Mouse (Mus musculus) G1E (cell line): ENCODE data around the gene Nat8f5. TPM values are rescaled to one million over a fixed set of nuclear protein-coding genes. Genes with fewer than 3 reads are reported as not detected.

Source experiments
- ATAC-seq: 2 replicates; pipeline ENCODE4 v1.8.0; 2016; ENCODE audit warnings: mild to moderate bottlenecking; ENCODE audit not compliant: insufficient number of reproducible peaks, poor library complexity, low FRiP score, severe bottlenecking; ENCODE audit errors: extremely low read depth
- DNase-seq: peaks from one replicate; pipeline ENCODE4 v3.0.0; 2012; ENCODE audit warnings: low spot score
- H3K27me3 ChIP-seq: 2 replicates; pipeline ENCODE4 v1.6.1; 2012; ENCODE audit warnings: mild to moderate bottlenecking, low read length, inconsistent platforms; ENCODE audit not compliant: insufficient read depth
- H3K36me3 ChIP-seq: replicated peaks from 2 replicates; pipeline ENCODE3; 2012; ENCODE audit warnings: mild to moderate bottlenecking, inconsistent platforms
- H3K4me1 ChIP-seq: 2 replicates; pipeline ENCODE4 v1.6.1; 2012; ENCODE audit warnings: low read depth, low read length, inconsistent platforms, mixed read lengths; ENCODE audit not compliant: insufficient read depth
- H3K4me3 ChIP-seq: 2 replicates; pipeline ENCODE4 v1.5.1; 2012; ENCODE audit warnings: low read depth, mild to moderate bottlenecking, inconsistent platforms, low read length, moderate library complexity, mixed read lengths
- H3K9me3 ChIP-seq: replicated peaks from 2 replicates; pipeline ENCODE4 v1.6.1; 2012; ENCODE audit warnings: inconsistent platforms
- CTCF ChIP-seq: IDR thresholded peaks from 2 replicates; pipeline ENCODE4 v1.5.1; 2012; ENCODE audit warnings: low read depth, low read length, inconsistent platforms, mixed read lengths
- GATA1 ChIP-seq: IDR thresholded peaks from 2 replicates; pipeline ENCODE4 v1.6.1; 2012; ENCODE audit warnings: borderline replicate concordance, low read length, inconsistent platforms, mixed read lengths
- GATA2 ChIP-seq: IDR thresholded peaks from 2 replicates; pipeline ENCODE4 v1.6.1; 2012; ENCODE audit warnings: low read depth, low read length, inconsistent platforms, borderline replicate concordance
- POLR2AphosphoS5 ChIP-seq: IDR thresholded peaks from 2 replicates; pipeline ENCODE4 v1.6.1; 2012; ENCODE audit warnings: low read depth, low read length, inconsistent platforms; ENCODE audit not compliant: insufficient replicate concordance
- TAL1 ChIP-seq: conservative IDR thresholded peaks from 2 replicates; pipeline ENCODE4 v1.6.1; 2012; ENCODE audit warnings: low read depth, low read length, inconsistent platforms, mixed read lengths
- polyA plus RNA-seq: library from polyadenylated mRNA; stranded (reverse); fragments of >175 nt; gene quantifications from 2 replicates; pipeline ENCODE4 v1.2.3, GENCODE M21; 2012
- total RNA-seq, 2 experiments: library from RNA; stranded (forward) in 1 of 2; stranded (reverse) in 1 of 2; fragments of 200-1000 nt in 1 of 2; fragments of >200 nt in 1 of 2; fragmentation: Nextera tagmentation in 1 of 2; gene quantifications; 2 replicates each; pipeline ENCODE4 v1.2.3; 2014 to 2017

The Nat8f5 gene
- total and polyA plus RNA-seq, 3 experiments: not detected

DNA sequence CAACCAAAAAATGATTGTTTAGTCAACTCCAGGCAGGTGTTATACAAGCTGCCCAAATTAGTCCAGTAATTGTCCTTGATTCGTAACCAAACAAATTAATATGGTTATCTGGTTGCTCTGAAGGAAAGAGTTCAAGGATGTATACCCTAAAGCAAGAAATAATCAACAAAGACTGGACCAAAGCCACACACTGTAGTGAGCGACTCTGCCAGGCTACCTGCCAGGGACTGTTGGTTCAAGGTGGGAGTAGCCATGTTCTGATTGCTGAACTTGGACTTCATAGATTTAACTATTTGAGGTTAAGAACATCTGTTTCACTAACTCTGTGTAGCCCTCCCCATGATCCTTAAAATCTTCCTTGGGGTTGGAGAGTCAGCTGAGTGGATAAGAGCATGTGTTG is 42.4 kb upstream of the Nat8f5 start:
- Histone ChIP-seq H3K4me3 (no peak overlapping the region), H3K27me3 (peaks cover 6% of the 10 kb centered on the region), H3K4me1 (no peaks in the 10 kb centered on the region), H3K36me3 (no peaks in the 10 kb centered on the region), H3K9me3 (no peaks in the 10 kb centered on the region)
- no peak for DNase-seq
- TF ChIP-seq GATA1 (no peak), POLR2AphosphoS5 (no peak), TAL1 (no peak), GATA2 (no peak), CTCF (no peak)
- ATAC-seq: no peak

DNA sequence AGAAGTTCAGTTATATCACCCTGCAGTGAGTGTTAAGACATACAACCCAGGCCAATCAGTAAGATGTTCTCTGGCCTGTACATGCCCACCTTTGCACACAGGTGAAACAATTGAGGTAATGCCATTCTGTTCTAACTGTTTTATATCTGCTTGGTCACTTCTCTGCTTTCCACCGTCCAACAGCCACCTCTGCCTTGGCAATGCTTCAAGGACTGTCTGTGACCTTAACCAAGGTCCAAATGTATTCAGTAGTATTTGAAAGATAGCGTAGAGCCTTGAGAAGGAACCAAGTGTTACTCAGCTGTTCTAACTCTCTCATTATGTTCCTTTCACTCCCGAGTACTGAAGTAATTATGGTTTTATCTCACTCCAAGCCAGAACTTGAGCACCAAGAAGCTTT is 41.8 kb upstream of the Nat8f5 start:
- Histone ChIP-seq H3K27me3 (peaks cover 6% of the 10 kb centered on the region), H3K4me3 (no peak overlapping the region), H3K4me1 (no peaks in the 10 kb centered on the region), H3K9me3 (no peaks in the 10 kb centered on the region), H3K36me3 (no peaks in the 10 kb centered on the region)
- TF ChIP-seq GATA1 (no peak), POLR2AphosphoS5 (no peak), TAL1 (no peak), GATA2 (no peak), CTCF (no peak)
- ATAC-seq (no peak), DNase-seq (no peak)

DNA sequence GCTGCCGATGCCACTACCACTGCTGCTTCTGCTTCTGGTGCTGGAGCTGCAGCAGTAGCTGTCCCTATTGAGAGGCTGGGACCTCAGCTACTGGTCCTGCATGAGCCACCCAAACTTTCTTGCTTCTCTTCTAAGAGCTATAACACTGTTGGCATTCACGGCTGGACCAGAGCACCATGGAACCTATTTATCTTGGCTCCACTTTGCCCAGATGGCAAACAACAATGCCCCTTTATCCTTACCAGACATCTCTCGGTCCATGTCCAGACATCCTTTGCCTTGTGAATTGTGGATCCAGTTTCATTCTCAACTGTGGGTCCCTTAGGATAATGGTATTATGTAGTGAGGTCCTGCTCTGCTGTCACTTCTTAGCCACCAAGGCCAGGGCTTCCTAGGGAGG is 40.5 kb upstream of the Nat8f5 start:
- no peaks in the 10 kb centered on the region for H3K36me3 ChIP-seq
- H3K9me3 ChIP-seq: no peaks in the 10 kb centered on the region
- ATAC-seq (no peak), DNase-seq (no peak)
- no peaks in the 10 kb centered on the region for H3K4me1 ChIP-seq
- H3K27me3 ChIP-seq: peaks cover 6% of the 10 kb centered on the region
- H3K4me3 ChIP-seq: no peak overlapping the region
- TF ChIP-seq GATA1 (no peak), TAL1 (no peak), POLR2AphosphoS5 (no peak), GATA2 (no peak), CTCF (no peak)

DNA sequence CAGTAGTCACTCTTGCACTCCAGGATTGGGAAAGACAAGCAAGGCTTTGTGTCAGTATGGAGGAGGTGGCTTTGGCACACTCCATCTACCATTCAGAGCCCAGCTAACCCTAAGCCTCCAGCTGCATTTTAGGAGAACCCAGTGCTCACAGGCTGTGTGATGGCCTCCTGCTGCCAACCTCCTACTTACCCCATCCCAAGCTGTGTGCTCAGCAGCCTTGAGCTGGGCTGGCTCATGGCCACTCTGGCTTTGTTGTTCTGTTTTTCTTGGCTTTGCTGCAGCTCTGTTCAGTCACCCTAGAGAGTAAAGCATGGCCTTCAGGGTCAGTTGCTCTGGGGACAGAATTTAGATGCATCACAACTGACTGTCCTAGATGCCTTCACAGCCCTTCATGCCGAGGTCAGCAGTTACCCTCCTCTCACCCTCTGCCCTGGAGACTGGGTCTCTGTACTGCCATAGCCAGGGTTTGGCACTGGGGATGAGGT is 35.5 kb upstream of the Nat8f5 start:
- Histone ChIP-seq H3K4me1 (no peaks in the 10 kb centered on the region), H3K9me3 (no peaks in the 10 kb centered on the region), H3K4me3 (no peak overlapping the region), H3K27me3 (peaks cover 8% of the 10 kb centered on the region), H3K36me3 (no peaks in the 10 kb centered on the region)
- TF ChIP-seq TAL1 (no peak), CTCF (no peak), GATA1 (no peak)
- no peak for DNase-seq
- no peak for ATAC-seq

DNA sequence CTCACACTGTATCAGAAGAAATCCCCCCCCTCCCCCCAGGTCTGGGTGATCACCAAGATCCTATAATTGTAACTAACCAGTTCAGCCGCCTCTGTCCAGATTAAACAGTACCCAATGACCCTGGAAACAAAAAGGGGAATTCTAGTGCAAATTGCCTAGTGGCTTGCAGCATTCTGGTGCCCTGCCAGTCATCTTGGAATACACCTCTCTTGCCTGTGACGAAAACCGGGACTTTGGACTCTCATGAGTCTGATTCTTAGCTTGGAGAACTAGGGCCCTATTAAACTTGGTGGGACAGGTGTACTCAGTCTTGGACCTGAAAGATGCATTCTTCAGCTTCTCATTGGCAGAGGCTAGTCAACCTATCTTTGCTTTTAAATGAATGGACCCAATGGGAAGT is 32.7 kb upstream of the Nat8f5 start:
- DNase-seq (no peak), ATAC-seq (no peak)
- no peak for TF ChIP-seq GATA1
- no peak for TF ChIP-seq GATA2
- no peak for TF ChIP-seq TAL1
- H3K9me3 ChIP-seq: no peaks in the 10 kb centered on the region
- peaks cover 14% of the 10 kb centered on the region for H3K27me3 ChIP-seq
- no peaks in the 10 kb centered on the region for H3K4me1 ChIP-seq
- H3K4me3 ChIP-seq: no peak overlapping the region
- no peaks in the 10 kb centered on the region for H3K36me3 ChIP-seq

DNA sequence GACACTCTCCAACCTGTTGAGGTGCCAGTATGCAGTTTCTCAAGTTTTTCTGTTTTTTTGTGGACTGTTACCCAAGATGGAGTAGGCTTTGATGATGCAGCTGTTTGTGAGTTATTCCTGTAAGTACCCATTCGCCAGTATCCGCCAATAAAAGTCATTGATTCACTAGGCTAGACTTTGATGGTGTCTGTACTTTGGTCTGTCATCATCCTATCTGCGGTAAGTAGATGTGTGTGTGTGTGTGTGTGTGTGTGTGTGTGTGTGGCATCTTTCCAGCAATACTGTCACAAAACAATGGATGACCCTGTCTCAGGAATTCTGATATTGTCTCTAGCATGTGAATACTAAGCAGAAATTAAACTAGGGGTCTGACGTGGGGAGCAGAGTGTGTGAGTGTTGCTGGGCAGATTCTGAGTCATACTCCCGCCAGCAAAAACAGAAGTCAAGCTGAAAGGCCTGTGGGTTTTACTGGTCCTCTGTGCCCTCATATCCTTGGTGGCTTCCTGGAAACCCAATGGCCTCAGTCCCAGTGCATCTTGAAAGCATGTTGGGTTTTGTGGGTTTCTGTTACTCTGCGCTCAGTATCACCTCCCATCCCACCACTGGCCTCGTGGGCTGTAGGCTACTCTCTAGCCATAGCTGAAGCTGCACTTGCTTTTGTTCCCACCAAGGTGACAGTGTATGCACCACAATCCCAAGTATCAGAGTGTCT is 30.4 kb upstream of the Nat8f5 start:
- no peaks in the 10 kb centered on the region for H3K4me1 ChIP-seq
- ATAC-seq: no peak
- no peaks in the 10 kb centered on the region for H3K36me3 ChIP-seq
- no peak overlapping the region for H3K4me3 ChIP-seq
- H3K27me3 ChIP-seq: peaks cover 22% of the 10 kb centered on the region
- TF ChIP-seq GATA2 (no peak), POLR2AphosphoS5 (no peak), CTCF (no peak), TAL1 (no peak), GATA1 (no peak)
- no peaks in the 10 kb centered on the region for H3K9me3 ChIP-seq
- DNase-seq: no peak

DNA sequence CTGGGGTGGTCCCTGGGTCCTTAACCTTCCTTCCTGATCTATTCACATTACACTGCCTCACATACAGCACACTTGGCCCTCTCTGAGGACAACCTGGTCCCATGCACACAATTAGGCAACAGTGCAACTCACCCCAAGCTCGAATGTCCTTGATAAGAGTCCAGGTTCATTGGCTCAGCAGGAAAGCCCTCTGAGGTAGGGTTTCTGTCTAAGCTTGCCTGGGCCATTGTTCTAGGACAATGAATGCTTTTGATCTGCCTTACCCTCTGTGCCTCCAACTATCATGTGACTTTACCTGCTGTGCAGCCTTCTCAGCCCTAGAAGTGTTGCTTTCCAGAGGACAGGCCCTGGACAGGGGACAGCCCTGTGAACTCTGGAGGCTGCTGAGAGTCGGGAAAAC is 28.5 kb upstream of the Nat8f5 start:
- peaks cover 18% of the 10 kb centered on the region for H3K27me3 ChIP-seq
- DNase-seq (no peak), ATAC-seq (no peak)
- TF ChIP-seq POLR2AphosphoS5 (no peak), CTCF (no peak), TAL1 (no peak), GATA2 (no peak), GATA1 (no peak)
- no peaks in the 10 kb centered on the region for H3K4me1 ChIP-seq
- H3K36me3 ChIP-seq: no peaks in the 10 kb centered on the region
- H3K9me3 ChIP-seq: no peaks in the 10 kb centered on the region
- no peak overlapping the region for H3K4me3 ChIP-seq
